Mouse (Mus musculus) stomach, embryonic 14.5 days (tissue): ENCODE measurements around the gene Gbp3. TPM values are rescaled to one million over a fixed set of nuclear protein-coding genes. Genes with fewer than 3 reads are reported as not detected.
"Not testable (repeated sequence)": the region's sequence is repeated elsewhere in the genome, so short reads cannot be mapped to it uniquely, and the experiment has no call there.

Experiments
- ATAC-seq: fragments of 200-750 bp; cut with Nextera tagmentation; 2 replicates; pipeline ENCODE4 v1.8.0; 2017; ENCODE audit warnings: low read depth, moderate TSS enrichment; ENCODE audit not compliant: insufficient number of reproducible peaks, insufficient read depth, low FRiP score
- H3K27ac ChIP-seq: fragments of 300-500 bp; sonication (generic); 2 replicates; pipeline ENCODE4 v1.5.1; 2014; ENCODE audit warnings: mild to moderate bottlenecking, low read length, moderate library complexity, mixed read lengths
- H3K27me3 ChIP-seq: fragments of 300-500 bp; sonication (generic); 2 replicates; pipeline ENCODE4 v1.6.1; 2014; ENCODE audit warnings: low read length, control low read depth, mixed read lengths; ENCODE audit not compliant: control insufficient read depth, insufficient read depth
- H3K36me3 ChIP-seq: fragments of 300-500 bp; sonication (generic); 2 replicates; pipeline ENCODE4 v1.6.1; 2014; ENCODE audit warnings: mild to moderate bottlenecking, control low read depth, low read length, moderate library complexity, mixed read lengths; ENCODE audit not compliant: control insufficient read depth, insufficient read depth
- H3K4me1 ChIP-seq: fragments of 300-500 bp; sonication (generic); 2 replicates; pipeline ENCODE4 v1.6.1; 2014; ENCODE audit warnings: low read length, control low read depth, mixed read lengths; ENCODE audit not compliant: control insufficient read depth, insufficient read depth
- H3K4me2 ChIP-seq: fragments of 300-500 bp; sonication (generic); replicated peaks from 2 replicates; pipeline ENCODE4 v1.6.1; 2014; ENCODE audit warnings: low read depth, low read length, control low read depth
- H3K4me3 ChIP-seq: fragments of 300-500 bp; sonication (generic); 2 replicates; pipeline ENCODE4 v1.5.1; 2014; ENCODE audit warnings: low read depth, low read length, control low read depth
- H3K9ac ChIP-seq: fragments of 300-500 bp; sonication (generic); replicated peaks from 2 replicates; pipeline ENCODE4 v1.6.1; 2014; ENCODE audit warnings: low read depth, mild to moderate bottlenecking, control low read depth, low read length, moderate library complexity, mixed read lengths
- H3K9me3 ChIP-seq: fragments of 300-500 bp; sonication (generic); 2 replicates; pipeline ENCODE4 v1.6.1; 2016; ENCODE audit warnings: low read depth, low read length, control low read depth; ENCODE audit not compliant: control insufficient read depth
- WGBS: fragments of 180-500 bp; shearing (Covaris S2); extraction: QIAGEN DNeasy Blood & Tissue Kit; methylation state at CpG from one replicate; pipeline ENCODE4 v1.1.7; 2014; 5-methylcytosine and 5-hydroxymethylcytosine counted together
- polyA plus RNA-seq: library from polyadenylated mRNA; unstranded; fragments of >200 nt; fragmentation: Nextera tagmentation; extraction: Ambion mirVana; gene quantifications from 2 replicates; pipeline ENCODE4 v1.2.1, GENCODE M21; 2014

Gene Gbp3
- polyA plus RNA-seq, 1 experiment from 2014 or later = 1.7 TPM

GRCm38 (mm10) chr3:142567490-142567889, 7.7 kb downstream of the Gbp3 start:
- not testable (repeated sequence) for H3K27me3 ChIP-seq, H3K4me3 ChIP-seq, H3K4me2 ChIP-seq, H3K36me3 ChIP-seq, H3K9me3 ChIP-seq, H3K9ac ChIP-seq, H3K27ac ChIP-seq, ATAC-seq, H3K4me1 ChIP-seq
- 80% methylated on average over 5 of the region's 5 CpGs for WGBS

- H3K27me3 ChIP-seq = no peaks in the 10 kb centered on the region
- no peak overlapping the region for H3K9ac ChIP-seq
- no peak overlapping the region for H3K4me2 ChIP-seq
- no peaks in the 10 kb centered on the region for H3K4me1 ChIP-seq
- H3K9me3 ChIP-seq = no peaks in the 10 kb centered on the region
- no peak overlapping the region for H3K4me3 ChIP-seq
- ATAC-seq = no peak
- H3K27ac ChIP-seq = no peak overlapping the region
- H3K36me3 ChIP-seq = no peaks in the 10 kb centered on the region
- whole genome bisulfite sequencing = 90% methylated on average over 4 of the region's 4 CpGs
Observed at GRCm38 (mm10) chr3:142570738-142571137, 10.9 kb downstream of the Gbp3 start.

- Histone ChIP-seq H3K9me3 (no peaks in the 10 kb centered on the region), H3K9ac (no peak overlapping the region), H3K27ac (no peak overlapping the region), H3K4me3 (no peak overlapping the region), H3K4me1 (no peaks in the 10 kb centered on the region), H3K36me3 (no peaks in the 10 kb centered on the region), H3K4me2 (no peak overlapping the region), H3K27me3 (no peaks in the 10 kb centered on the region)
- ATAC-seq = no peak
- 91% methylated on average over 3 of the region's 3 CpGs for WGBS
Observed at GRCm38 (mm10) chr3:142577108-142577507, 17.3 kb downstream of the Gbp3 start.

GRCm38 (mm10) chr3:142578342-142578741, 18.5 kb downstream of the Gbp3 start:
- H3K9ac ChIP-seq = no peak overlapping the region
- WGBS = 89% methylated on average over 4 of the region's 4 CpGs
- H3K4me3 ChIP-seq = no peak overlapping the region
- H3K9me3 ChIP-seq = no peaks in the 10 kb centered on the region
- H3K4me2 ChIP-seq = no peak overlapping the region
- H3K27me3 ChIP-seq = no peaks in the 10 kb centered on the region
- no peak overlapping the region for H3K27ac ChIP-seq
- no peaks in the 10 kb centered on the region for H3K36me3 ChIP-seq
- no peaks in the 10 kb centered on the region for H3K4me1 ChIP-seq
- no peak for ATAC-seq

GRCm38 (mm10) chr3:142583067-142583466, 23.2 kb downstream of the Gbp3 start:
- ATAC-seq = no peak

GRCm38 (mm10) chr3:142587386-142587785, 27.6 kb downstream of the Gbp3 start:
- no peak overlapping the region for H3K9ac ChIP-seq
- no peaks in the 10 kb centered on the region for H3K27me3 ChIP-seq
- no peaks in the 10 kb centered on the region for H3K4me1 ChIP-seq
- no peaks in the 10 kb centered on the region for H3K9me3 ChIP-seq
- no peaks in the 10 kb centered on the region for H3K36me3 ChIP-seq
- ATAC-seq = no peak
- no peak overlapping the region for H3K27ac ChIP-seq
- H3K4me2 ChIP-seq = no peak overlapping the region
- no peak overlapping the region for H3K4me3 ChIP-seq

More at GRCm38 (mm10) chr3:142583067-142583466, 23.2 kb downstream of the Gbp3 start:
- no peaks in the 10 kb centered on the region for H3K36me3 ChIP-seq
- H3K4me1 ChIP-seq = no peaks in the 10 kb centered on the region
- H3K9ac ChIP-seq = no peak overlapping the region
- 87% methylated on average over 4 of the region's 4 CpGs for WGBS
- no peaks in the 10 kb centered on the region for H3K27me3 ChIP-seq
- no peak overlapping the region for H3K4me3 ChIP-seq
- no peaks in the 10 kb centered on the region for H3K9me3 ChIP-seq
- H3K4me2 ChIP-seq = no peak overlapping the region
- no peak overlapping the region for H3K27ac ChIP-seq

- no peak overlapping the region for H3K27ac ChIP-seq
- no peaks in the 10 kb centered on the region for H3K4me1 ChIP-seq
- no peak for ATAC-seq
- no peak overlapping the region for H3K9ac ChIP-seq
- no peaks in the 10 kb centered on the region for H3K27me3 ChIP-seq
- no peak overlapping the region for H3K4me3 ChIP-seq
- H3K4me2 ChIP-seq = no peak overlapping the region
- no peaks in the 10 kb centered on the region for H3K9me3 ChIP-seq
- no peaks in the 10 kb centered on the region for H3K36me3 ChIP-seq
- 72% methylated on average over 2 of the region's 2 CpGs for WGBS
Observed at GRCm38 (mm10) chr3:142588888-142589287, 29.1 kb downstream of the Gbp3 start.

- no peak overlapping the region for H3K4me3 ChIP-seq
- no peaks in the 10 kb centered on the region for H3K36me3 ChIP-seq
- H3K27me3 ChIP-seq = no peaks in the 10 kb centered on the region
- no peak overlapping the region for H3K4me2 ChIP-seq
- H3K9ac ChIP-seq = no peak overlapping the region
- no peak overlapping the region for H3K27ac ChIP-seq
- ATAC-seq = no peak
- WGBS = 81% methylated on average over 4 of the region's 4 CpGs
- H3K4me1 ChIP-seq = no peaks in the 10 kb centered on the region
- H3K9me3 ChIP-seq = no peaks in the 10 kb centered on the region
Observed at GRCm38 (mm10) chr3:142590431-142591067, 30.7 kb downstream of the Gbp3 start.

- no peak within 1 kb of the TSS for H3K4me2 ChIP-seq
- no peak within 1 kb of the TSS for H3K4me3 ChIP-seq
- 69% methylated on average over 1 of the region's 1 CpGs for WGBS
- no peaks in the 10 kb centered on the region for H3K27me3 ChIP-seq
- no peak for ATAC-seq
- H3K9me3 ChIP-seq = no peaks in the 10 kb centered on the region
- H3K4me1 ChIP-seq = no peaks in the 10 kb centered on the region
- H3K36me3 ChIP-seq = no peaks in the 10 kb centered on the region
- no peak within 1 kb of the TSS for H3K27ac ChIP-seq
- H3K9ac ChIP-seq = no peak within 1 kb of the TSS
Observed at GRCm38 (mm10) chr3:142594547-142594946, 34.7 kb downstream of the Gbp3 start, which contains the start of gene Gbp2b. TSS of gene Gbp2b (plus strand) at chr3:142594847.
